Mouse (Mus musculus) G1E-ER4 (cell line): ENCODE data around the gene Spata46. TPM values are rescaled to one million over a fixed set of nuclear protein-coding genes. Genes with fewer than 3 reads are reported as not detected.

Experiments used
- GATA1 ChIP-seq: IDR thresholded peaks from one replicate; pipeline ENCODE4 v1.8.0; 2012; ENCODE audit warnings: low read length, inconsistent platforms
- polyA plus RNA-seq: library from polyadenylated mRNA; stranded (reverse); fragments of >175 nt; gene quantifications from 2 replicates; pipeline ENCODE4 v1.2.3, GENCODE M21; 2012

Spata46 gene
- not detected in 2 replicates for polyA plus RNA-seq

GRCm38 (mm10) chr1:170308503-170308902 is at the start of gene Spata46:
TSS of gene Spata46 (plus strand) at chr1:170308803.
- no peak for TF ChIP-seq GATA1

DNA sequence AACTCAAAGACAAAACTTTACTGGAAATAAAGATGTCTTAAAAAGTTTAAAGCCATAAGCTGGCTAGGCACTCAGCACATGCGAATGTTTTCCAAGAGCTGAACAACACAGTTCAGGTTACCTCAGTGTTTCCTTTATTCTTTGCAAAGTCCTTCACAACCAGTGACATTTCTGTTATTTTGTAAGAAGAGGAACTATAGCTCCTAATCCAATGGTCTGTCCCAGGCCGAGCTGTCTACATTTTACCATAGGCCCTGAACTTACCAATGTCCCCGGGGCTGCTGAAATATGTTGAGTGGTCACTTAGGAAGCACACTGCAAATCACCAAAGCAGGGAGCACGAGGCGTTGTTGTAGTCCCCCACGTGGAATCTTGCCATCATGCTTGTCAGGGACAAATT is 38.3 kb upstream of the Spata46 start:
- no peak for TF ChIP-seq GATA1

DNA sequence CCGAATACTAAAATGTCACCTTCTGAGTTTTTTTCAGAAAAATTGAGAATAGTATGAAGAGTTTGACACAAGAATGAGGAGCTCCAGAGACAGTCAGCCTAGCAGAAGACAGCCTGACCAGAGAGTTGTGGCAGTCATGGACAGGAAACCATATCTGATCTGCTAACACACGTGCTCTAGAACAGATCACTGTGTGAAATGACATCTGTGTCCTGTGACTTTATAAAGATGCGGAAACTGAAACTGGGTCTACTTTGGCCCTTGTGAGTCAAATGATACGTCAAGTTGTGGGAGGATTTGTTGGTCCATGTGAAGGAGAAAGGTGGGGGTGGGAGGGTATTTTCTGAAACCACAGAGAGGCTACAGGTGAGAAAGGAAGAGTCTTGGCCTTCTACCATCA is 37.9 kb upstream of the Spata46 start:
- no peak for TF ChIP-seq GATA1

- TF ChIP-seq GATA1 = no peak
Measured at GRCm38 (mm10) chr1:170273252-170273651, 35.4 kb upstream of the Spata46 start.

- no peak for TF ChIP-seq GATA1
Measured at GRCm38 (mm10) chr1:170277016-170277415, 31.6 kb upstream of the Spata46 start, which contains the start of gene Sh2d1b1. TSS of gene Sh2d1b1 (plus strand) at chr1:170277320.

GRCm38 (mm10) chr1:170282415-170283129 is 26.0 kb upstream of the Spata46 start:
- TF ChIP-seq GATA1 = no peak

DNA sequence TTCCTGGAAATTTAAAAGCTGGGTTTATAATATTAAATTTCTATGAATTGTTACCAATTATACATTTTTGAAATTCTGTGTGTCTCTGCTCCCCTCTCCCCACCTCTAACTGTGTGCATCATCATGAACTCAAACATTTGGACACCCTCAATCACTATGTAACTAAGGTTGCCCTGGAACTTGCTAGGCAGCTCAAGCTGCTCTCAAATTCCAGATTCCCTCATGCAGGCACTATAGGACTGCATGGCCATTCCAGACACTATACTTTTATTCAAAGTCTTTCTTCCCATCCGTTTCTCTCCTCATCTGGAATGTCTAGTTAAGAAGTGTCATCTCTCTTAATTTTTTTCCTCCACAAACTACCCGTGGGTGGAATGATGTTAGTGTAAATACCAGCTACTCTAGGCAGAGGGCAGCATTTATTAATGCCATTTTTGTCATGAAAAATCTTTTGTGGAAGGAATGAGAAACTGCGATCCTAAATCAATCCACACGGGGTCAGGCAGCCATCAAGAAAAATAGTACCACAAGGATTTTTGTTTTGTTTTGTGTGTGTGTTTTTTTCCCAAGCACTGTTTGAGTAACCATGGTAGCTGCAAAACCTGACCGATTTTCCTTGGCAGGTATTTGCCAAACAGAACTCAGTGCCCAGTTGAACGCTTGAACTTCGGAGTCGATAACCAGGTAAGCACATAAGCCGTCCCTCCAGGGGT is 16.2 kb upstream of the Spata46 start:
- TF ChIP-seq GATA1 = no peak

- TF ChIP-seq GATA1 = no peak
Measured at GRCm38 (mm10) chr1:170293257-170293656, 15.3 kb upstream of the Spata46 start.

DNA sequence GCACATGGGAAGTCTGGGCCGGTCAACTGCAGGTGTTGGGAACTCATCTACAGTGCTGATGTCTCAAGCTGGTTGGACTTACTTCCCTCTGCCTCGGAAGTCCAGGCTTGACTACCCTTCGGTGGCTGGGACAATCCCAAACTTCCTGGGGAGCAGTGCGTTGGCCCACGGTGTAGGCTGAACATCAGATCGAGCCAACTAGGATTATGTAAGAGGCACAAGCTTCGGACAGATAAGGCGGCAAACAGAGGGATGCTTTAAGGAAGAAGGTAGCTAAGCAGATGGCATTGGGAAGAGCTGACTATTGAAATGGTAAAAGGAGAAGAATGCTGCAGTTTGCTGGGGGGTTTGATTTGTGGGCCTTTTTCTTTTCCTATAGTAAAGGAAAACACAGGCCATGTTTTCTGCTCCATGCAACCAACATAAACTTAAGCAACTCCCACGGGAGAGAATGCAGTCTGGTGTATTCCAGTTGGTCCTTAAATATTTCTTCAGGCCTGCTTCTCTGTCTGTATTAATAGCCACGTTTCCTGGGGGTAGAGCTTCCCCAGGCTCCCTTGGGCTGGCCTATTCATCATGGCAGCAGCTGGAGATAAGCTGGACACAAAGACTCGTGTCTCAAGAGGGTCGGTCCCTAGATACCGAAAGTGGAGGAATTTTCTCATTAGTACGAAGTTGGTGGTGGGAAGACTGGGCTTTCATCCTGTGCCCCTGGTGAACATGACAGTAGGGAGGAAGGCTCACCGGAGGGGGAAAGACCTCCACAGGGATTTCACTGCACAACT is 13.6 kb upstream of the Spata46 start:
- TF ChIP-seq GATA1 = no peak

GRCm38 (mm10) chr1:170299496-170299895 is 9.1 kb upstream of the Spata46 start:
- no peak for TF ChIP-seq GATA1

- no peak for TF ChIP-seq GATA1
Measured at GRCm38 (mm10) chr1:170301686-170302085, 6.9 kb upstream of the Spata46 start.

DNA sequence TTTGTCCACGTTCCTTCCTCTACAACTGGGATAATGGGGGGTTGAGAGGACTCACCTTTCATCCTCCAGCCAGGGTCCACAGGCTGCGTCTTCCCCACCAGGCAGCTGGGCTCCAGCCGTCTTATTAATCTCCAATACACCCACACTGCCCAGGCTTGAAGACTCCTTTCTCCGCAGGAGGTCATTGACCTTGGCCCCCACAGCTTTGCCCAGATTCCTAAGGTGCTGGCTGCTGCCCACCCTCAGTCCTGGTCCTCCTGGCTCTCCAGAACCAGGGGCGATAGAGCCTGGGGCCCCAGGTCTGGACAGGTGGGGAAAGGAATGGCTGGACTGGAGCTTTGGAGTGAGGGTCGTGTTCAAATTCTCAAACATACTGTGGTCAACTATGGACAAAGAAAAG is 6.1 kb upstream of the Spata46 start:
- no peak for TF ChIP-seq GATA1

- TF ChIP-seq GATA1 = no peak
Measured at GRCm38 (mm10) chr1:170303103-170303502, 5.5 kb upstream of the Spata46 start.

- TF ChIP-seq GATA1 = no peak
Measured at GRCm38 (mm10) chr1:170305002-170305401, 3.6 kb upstream of the Spata46 start.

DNA sequence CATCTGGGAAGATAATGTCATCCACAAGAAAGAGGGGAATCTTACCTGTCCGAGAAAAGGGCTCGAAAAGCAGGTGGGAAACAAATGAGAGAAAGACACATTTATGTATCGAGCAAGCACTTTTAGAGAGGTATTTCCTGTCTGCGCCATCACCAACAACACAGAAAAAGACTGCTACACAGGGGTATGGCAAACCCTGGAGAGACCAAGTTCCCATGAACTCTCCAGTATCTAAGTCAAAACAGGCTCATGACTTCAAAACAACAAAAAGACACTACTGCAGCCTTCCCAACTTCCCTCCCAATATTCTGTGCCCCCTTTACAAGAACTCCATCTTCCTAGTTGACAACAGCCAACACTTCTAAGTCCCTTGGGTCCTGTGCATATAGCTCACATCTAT is 2.4 kb upstream of the Spata46 start, which contains the start of gene Gm7694:
TSS of gene Gm7694 (minus strand) at position 101 of the 400 bp plus-strand sequence.
- no peak for TF ChIP-seq GATA1

DNA sequence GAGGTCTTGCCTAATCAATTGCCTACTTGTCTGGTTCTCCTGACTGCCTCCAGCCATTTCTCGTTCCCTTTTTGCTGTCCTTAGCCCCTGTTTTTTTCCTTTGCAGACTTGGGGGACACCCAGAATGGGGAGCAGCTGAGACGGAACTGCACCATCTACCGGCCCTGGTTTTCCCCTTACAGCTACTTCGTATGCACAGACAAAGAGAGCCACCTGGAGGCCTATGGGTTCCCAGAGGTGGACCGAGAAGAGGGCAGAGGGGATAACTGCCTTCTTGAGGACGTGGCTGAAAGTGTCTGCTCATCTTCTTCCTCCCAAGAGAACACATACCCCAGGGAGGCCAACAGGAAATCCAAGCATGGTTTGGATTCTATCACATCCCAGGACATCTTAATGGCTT is 2.8 kb downstream of the Spata46 start:
- no peak for TF ChIP-seq GATA1
